Mouse (Mus musculus) lung, embryonic 16.5 days (tissue): ENCODE measurements at regions not wholly inside any gene's neighbourhood (a gene's known extent, or its start where the extent isn't known, plus 50 kb on each side); places are given as distances from the start of the nearest gene placed in this dataset.
A peak's percentile ranks its signal among the peaks of the same experiment; 100 is the strongest.

Experiments
- ATAC-seq: fragments of 200-750 bp; cut with Nextera tagmentation; 2 replicates; pipeline ENCODE4 v1.8.0; 2017; ENCODE audit warnings: low read depth, mild to moderate bottlenecking, moderate library complexity
- H3K27ac ChIP-seq: fragments of 300-500 bp; sonication (generic); 2 replicates; pipeline ENCODE4 v1.5.1; 2014; ENCODE audit warnings: mild to moderate bottlenecking, control low read depth, low read length
- H3K27me3 ChIP-seq: fragments of 300-500 bp; sonication (generic); 2 replicates; pipeline ENCODE4 v1.6.1; 2014; ENCODE audit warnings: low read depth, low read length, mixed read lengths; ENCODE audit not compliant: control insufficient read depth, insufficient read depth
- H3K36me3 ChIP-seq: fragments of 300-500 bp; sonication (generic); 2 replicates; pipeline ENCODE4 v1.6.1; 2014; ENCODE audit warnings: low read length; ENCODE audit not compliant: control insufficient read depth, insufficient read depth
- H3K4me1 ChIP-seq: fragments of 300-500 bp; sonication (generic); replicated peaks from 2 replicates; pipeline ENCODE4 v1.6.1; 2014; ENCODE audit warnings: low read length, mixed read lengths; ENCODE audit not compliant: control insufficient read depth, insufficient read depth
- H3K4me2 ChIP-seq: fragments of 300-500 bp; sonication (generic); 2 replicates; pipeline ENCODE4 v1.6.1; 2014; ENCODE audit warnings: low read depth, low read length, control low read depth
- H3K4me3 ChIP-seq: fragments of 300-500 bp; sonication (generic); 2 replicates; pipeline ENCODE4 v1.5.1; 2014; ENCODE audit warnings: mild to moderate bottlenecking, low read length, control low read depth
- H3K9ac ChIP-seq: fragments of 300-500 bp; sonication (generic); 2 replicates; pipeline ENCODE4 v1.6.1; 2014; ENCODE audit warnings: low read length, control low read depth
- H3K9me3 ChIP-seq: fragments of 300-500 bp; sonication (generic); 2 replicates; pipeline ENCODE4 v1.6.1; 2016; ENCODE audit warnings: low read length; ENCODE audit not compliant: control insufficient read depth
- WGBS: fragments of 180-500 bp; shearing (Covaris S2); extraction: QIAGEN DNeasy Blood & Tissue Kit; methylation state at CpG from one replicate; pipeline ENCODE4 v1.1.7; 2014; 5-methylcytosine and 5-hydroxymethylcytosine counted together

GRCm38 (mm10) chr6:32739162-32739745, 151.3 kb upstream of the Plxna4 start:
- H3K36me3 ChIP-seq: no peaks in the 10 kb centered on the region
- no peak overlapping the region for H3K4me2 ChIP-seq
- no peak for ATAC-seq
- H3K4me1 ChIP-seq: no peaks in the 10 kb centered on the region
- H3K27me3 ChIP-seq: no peaks in the 10 kb centered on the region
- 83% methylated on average over 9 of the region's 9 CpGs for WGBS
- H3K4me3 ChIP-seq: no peak overlapping the region
- no peaks in the 10 kb centered on the region for H3K9me3 ChIP-seq
- H3K9ac ChIP-seq: no peak overlapping the region
- no peak overlapping the region for H3K27ac ChIP-seq

GRCm38 (mm10) chr6:32728706-32729105, 140.7 kb upstream of the Plxna4 start:
- H3K4me1 ChIP-seq: no peaks in the 10 kb centered on the region
- H3K27me3 ChIP-seq: no peaks in the 10 kb centered on the region
- ATAC-seq: no peak
- H3K27ac ChIP-seq: no peak overlapping the region
- 7% methylated on average over 2 of the region's 2 CpGs for WGBS
- H3K9ac ChIP-seq: no peak overlapping the region
- no peaks in the 10 kb centered on the region for H3K9me3 ChIP-seq
- no peak overlapping the region for H3K4me2 ChIP-seq
- no peaks in the 10 kb centered on the region for H3K36me3 ChIP-seq
- H3K4me3 ChIP-seq: no peak overlapping the region

- Histone ChIP-seq H3K27me3 (no peaks in the 10 kb centered on the region), H3K4me2 (no peak overlapping the region), H3K36me3 (no peaks in the 10 kb centered on the region), H3K4me1 (no peaks in the 10 kb centered on the region), H3K27ac (no peak overlapping the region), H3K9ac (no peak overlapping the region), H3K4me3 (no peak overlapping the region), H3K9me3 (no peaks in the 10 kb centered on the region)
- ATAC-seq: no peak
Observed at GRCm38 (mm10) chr6:32726571-32726970, 138.6 kb upstream of the Plxna4 start.

GRCm38 (mm10) chr6:32717860-32718259, 129.9 kb upstream of the Plxna4 start:
- H3K9ac ChIP-seq: no peak overlapping the region
- no peak overlapping the region for H3K27ac ChIP-seq
- no peak overlapping the region for H3K4me2 ChIP-seq
- no peaks in the 10 kb centered on the region for H3K4me1 ChIP-seq
- no peak overlapping the region for H3K4me3 ChIP-seq
- H3K36me3 ChIP-seq: no peaks in the 10 kb centered on the region
- ATAC-seq: no peak
- H3K27me3 ChIP-seq: no peaks in the 10 kb centered on the region
- 67% methylated on average over 5 of the region's 5 CpGs for WGBS
- H3K9me3 ChIP-seq: no peaks in the 10 kb centered on the region

- Histone ChIP-seq H3K9me3 (no peaks in the 10 kb centered on the region), H3K4me2 (no peak overlapping the region), H3K36me3 (no peaks in the 10 kb centered on the region), H3K27ac (no peak overlapping the region), H3K27me3 (no peaks in the 10 kb centered on the region), H3K9ac (no peak overlapping the region), H3K4me3 (no peak overlapping the region), H3K4me1 (no peaks in the 10 kb centered on the region)
- WGBS: 80% methylated on average over 1 of the region's 1 CpGs
- ATAC-seq: no peak
Observed at GRCm38 (mm10) chr6:32715137-32715536, 127.1 kb upstream of the Plxna4 start.

- no peak overlapping the region for H3K4me2 ChIP-seq
- H3K27ac ChIP-seq: no peak overlapping the region
- H3K9ac ChIP-seq: no peak overlapping the region
- H3K27me3 ChIP-seq: no peaks in the 10 kb centered on the region
- H3K4me3 ChIP-seq: no peak overlapping the region
- no peaks in the 10 kb centered on the region for H3K4me1 ChIP-seq
- H3K9me3 ChIP-seq: no peaks in the 10 kb centered on the region
- peak; percentile 76; the same call in 1 of the 2 replicates for ATAC-seq
- no peaks in the 10 kb centered on the region for H3K36me3 ChIP-seq
- 7% methylated on average over 10 of the region's 10 CpGs for WGBS
Observed at GRCm38 (mm10) chr6:32710208-32710607, 122.2 kb upstream of the Plxna4 start.

GRCm38 (mm10) chr6:32709566-32709965, 121.6 kb upstream of the Plxna4 start:
- H3K27ac ChIP-seq: no peak overlapping the region
- ATAC-seq: no peak
- 70% methylated on average over 8 of the region's 8 CpGs for WGBS

GRCm38 (mm10) chr6:32707417-32707816, 119.4 kb upstream of the Plxna4 start:
- Histone ChIP-seq H3K27me3 (no peaks in the 10 kb centered on the region), H3K27ac (no peak overlapping the region), H3K9ac (no peak overlapping the region), H3K4me2 (no peak overlapping the region), H3K4me3 (no peak overlapping the region), H3K4me1 (no peaks in the 10 kb centered on the region), H3K36me3 (no peaks in the 10 kb centered on the region), H3K9me3 (no peaks in the 10 kb centered on the region)
- no peak for ATAC-seq
- 47% methylated on average over 1 of the region's 1 CpGs for WGBS

More at GRCm38 (mm10) chr6:32709566-32709965, 121.6 kb upstream of the Plxna4 start:
- Histone ChIP-seq H3K27me3 (no peaks in the 10 kb centered on the region), H3K9ac (no peak overlapping the region), H3K36me3 (no peaks in the 10 kb centered on the region), H3K9me3 (no peaks in the 10 kb centered on the region), H3K4me1 (no peaks in the 10 kb centered on the region), H3K4me3 (no peak overlapping the region), H3K4me2 (no peak overlapping the region)

- no peaks in the 10 kb centered on the region for H3K36me3 ChIP-seq
- no peak for ATAC-seq
- H3K9me3 ChIP-seq: no peaks in the 10 kb centered on the region
- H3K27ac ChIP-seq: no peak overlapping the region
- H3K4me1 ChIP-seq: no peaks in the 10 kb centered on the region
- 86% methylated on average over 1 of the region's 1 CpGs for WGBS
- no peaks in the 10 kb centered on the region for H3K27me3 ChIP-seq
- H3K4me2 ChIP-seq: no peak overlapping the region
- no peak overlapping the region for H3K9ac ChIP-seq
- no peak overlapping the region for H3K4me3 ChIP-seq
Observed at GRCm38 (mm10) chr6:32706376-32706775, 118.4 kb upstream of the Plxna4 start.

GRCm38 (mm10) chr6:32703466-32703865, 115.5 kb upstream of the Plxna4 start:
- no peaks in the 10 kb centered on the region for H3K9me3 ChIP-seq
- ATAC-seq: no peak
- WGBS: 87% methylated on average over 8 of the region's 8 CpGs

More at GRCm38 (mm10) chr6:32703466-32703865, 115.5 kb upstream of the Plxna4 start:
- H3K4me3 ChIP-seq: no peak overlapping the region
- H3K27me3 ChIP-seq: no peaks in the 10 kb centered on the region
- H3K36me3 ChIP-seq: no peaks in the 10 kb centered on the region
- no peaks in the 10 kb centered on the region for H3K4me1 ChIP-seq
- no peak overlapping the region for H3K9ac ChIP-seq
- no peak overlapping the region for H3K27ac ChIP-seq
- no peak overlapping the region for H3K4me2 ChIP-seq
